Mouse (Mus musculus): ENCODE measurements around the gene Lce3f. TPM values are rescaled to one million over a fixed set of nuclear protein-coding genes. Genes with fewer than 3 reads are reported as not detected.

Gene Lce3f
- total RNA-seq (2012; rRNA removed) = not detected in 2 replicates

GRCm38 (mm10) chr3:92991926-92992325, at the start of gene Lce3f:
TSS of gene Lce3f (plus strand) at chr3:92992226.
- Histone ChIP-seq H3K36me3 (ENCODE audit: control insufficient read depth, insufficient read depth, low read length, poor library complexity, severe bottlenecking) (no peaks in the 10 kb centered on the region), H3K4me3 (ENCODE audit: insufficient read depth in 1 of 2, low read depth in 1 of 2, low read length in 2 of 2, poor library complexity in 1 of 2, severe bottlenecking in 1 of 2) (no peak within 1 kb of the TSS), H3K27ac (ENCODE audit: insufficient read depth, low read depth, low read length, poor library complexity, severe bottlenecking) (no peak within 1 kb of the TSS), H3K9me3 (ENCODE audit: control insufficient read depth, insufficient read depth, low read depth, low read length) (no peaks in the 10 kb centered on the region), H3K9ac (ENCODE audit: insufficient read depth, low read depth, low read length, poor library complexity, severe bottlenecking) (no peak within 1 kb of the TSS), H3K4me1 (ENCODE audit: control insufficient read depth in 2 of 2, insufficient read depth in 2 of 2, low read length in 2 of 2, poor library complexity in 1 of 2) (no peaks in the 10 kb centered on the region)
- no peak for DNase-seq (ENCODE audit: low read depth, low spot score)
- in situ Hi-C loops (cut with MboI; ENCODE audit: low sequenced_read_pairs in 2 of 2, unreplicated experiment in 2 of 2) = no loop called here
- TF ChIP-seq ZC3H11A (IDR thresholded peaks at IDR 0.05; ENCODE audit: borderline replicate concordance, low read depth, low read length) (no peak), HCFC1 (IDR thresholded peaks at IDR 0.05; ENCODE audit: borderline replicate concordance, insufficient read depth, low read length) (no peak), ZNF384 (IDR thresholded peaks at IDR 0.05; ENCODE audit: low read depth, low read length) (no peak), CHD2 (IDR thresholded peaks at IDR 0.05; ENCODE audit: low read depth, low read length) (no peak), MAFK (IDR thresholded peaks at IDR 0.05; ENCODE audit: insufficient read depth, low read depth, low read length) (no peak)

- H3K27ac ChIP-seq (ENCODE audit: insufficient read depth, low read depth, low read length, poor library complexity, severe bottlenecking) = no peak within 1 kb of the TSS
- H3K4me1 ChIP-seq (ENCODE audit: control insufficient read depth in 2 of 2, insufficient read depth in 2 of 2, low read length in 2 of 2, poor library complexity in 1 of 2) = no peaks in the 10 kb centered on the region
- H3K36me3 ChIP-seq (ENCODE audit: control insufficient read depth, insufficient read depth, low read length, poor library complexity, severe bottlenecking) = no peaks in the 10 kb centered on the region
- no peak for TF ChIP-seq HCFC1 (IDR thresholded peaks at IDR 0.05; ENCODE audit: borderline replicate concordance, insufficient read depth, low read length)
- no peak for TF ChIP-seq ZC3H11A (IDR thresholded peaks at IDR 0.05; ENCODE audit: borderline replicate concordance, low read depth, low read length)
- no peak for TF ChIP-seq CHD2 (IDR thresholded peaks at IDR 0.05; ENCODE audit: low read depth, low read length)
- TF ChIP-seq MAFK (IDR thresholded peaks at IDR 0.05; ENCODE audit: insufficient read depth, low read depth, low read length) = no peak
- TF ChIP-seq ZNF384 (IDR thresholded peaks at IDR 0.05; ENCODE audit: low read depth, low read length) = no peak
- H3K9ac ChIP-seq (ENCODE audit: insufficient read depth, low read depth, low read length, poor library complexity, severe bottlenecking) = no peak within 1 kb of the TSS
- in situ Hi-C loops (cut with MboI; ENCODE audit: low sequenced_read_pairs in 2 of 2, unreplicated experiment in 2 of 2) = no loop called here
- DNase-seq (ENCODE audit: low read depth, low spot score) = no peak
- H3K9me3 ChIP-seq (ENCODE audit: control insufficient read depth, insufficient read depth, low read depth, low read length) = no peaks in the 10 kb centered on the region
- H3K4me3 ChIP-seq (ENCODE audit: insufficient read depth in 1 of 2, low read depth in 1 of 2, low read length in 2 of 2, poor library complexity in 1 of 2, severe bottlenecking in 1 of 2) = no peak within 1 kb of the TSS
These were observed 47.8 kb upstream of the Lce3f start, which contains the start of gene Lce3c for GRCm38 (mm10) chr3:92944186-92944585. TSS of gene Lce3c (plus strand) at chr3:92944486.

GRCm38 (mm10) chr3:92957090-92957489, 34.9 kb upstream of the Lce3f start, which contains the start of gene Lce3d:
TSS of gene Lce3d (plus strand) at chr3:92957390.
- in situ Hi-C loops (cut with MboI; ENCODE audit: low sequenced_read_pairs in 2 of 2, unreplicated experiment in 2 of 2) = no loop called here
- Histone ChIP-seq H3K4me3 (ENCODE audit: insufficient read depth in 1 of 2, low read depth in 1 of 2, low read length in 2 of 2, poor library complexity in 1 of 2, severe bottlenecking in 1 of 2) (no peak within 1 kb of the TSS), H3K36me3 (ENCODE audit: control insufficient read depth, insufficient read depth, low read length, poor library complexity, severe bottlenecking) (no peaks in the 10 kb centered on the region), H3K27ac (ENCODE audit: insufficient read depth, low read depth, low read length, poor library complexity, severe bottlenecking) (no peak within 1 kb of the TSS), H3K9me3 (ENCODE audit: control insufficient read depth, insufficient read depth, low read depth, low read length) (no peaks in the 10 kb centered on the region), H3K4me1 (ENCODE audit: control insufficient read depth in 2 of 2, insufficient read depth in 2 of 2, low read length in 2 of 2, poor library complexity in 1 of 2) (no peaks in the 10 kb centered on the region), H3K9ac (ENCODE audit: insufficient read depth, low read depth, low read length, poor library complexity, severe bottlenecking) (no peak within 1 kb of the TSS)
- TF ChIP-seq CHD2 (IDR thresholded peaks at IDR 0.05; ENCODE audit: low read depth, low read length) (no peak), ZNF384 (IDR thresholded peaks at IDR 0.05; ENCODE audit: low read depth, low read length) (no peak), HCFC1 (IDR thresholded peaks at IDR 0.05; ENCODE audit: borderline replicate concordance, insufficient read depth, low read length) (no peak), ZC3H11A (IDR thresholded peaks at IDR 0.05; ENCODE audit: borderline replicate concordance, low read depth, low read length) (no peak), MAFK (IDR thresholded peaks at IDR 0.05; ENCODE audit: insufficient read depth, low read depth, low read length) (no peak)
- no peak for DNase-seq (ENCODE audit: low read depth, low spot score)

- Histone ChIP-seq H3K4me3 (ENCODE audit: insufficient read depth in 1 of 2, low read depth in 1 of 2, low read length in 2 of 2, poor library complexity in 1 of 2, severe bottlenecking in 1 of 2) (no peak within 1 kb of the TSS), H3K4me1 (ENCODE audit: control insufficient read depth in 2 of 2, insufficient read depth in 2 of 2, low read length in 2 of 2, poor library complexity in 1 of 2) (no peaks in the 10 kb centered on the region), H3K27ac (ENCODE audit: insufficient read depth, low read depth, low read length, poor library complexity, severe bottlenecking) (no peak within 1 kb of the TSS), H3K9ac (ENCODE audit: insufficient read depth, low read depth, low read length, poor library complexity, severe bottlenecking) (no peak within 1 kb of the TSS), H3K36me3 (ENCODE audit: control insufficient read depth, insufficient read depth, low read length, poor library complexity, severe bottlenecking) (no peaks in the 10 kb centered on the region), H3K9me3 (ENCODE audit: control insufficient read depth, insufficient read depth, low read depth, low read length) (no peaks in the 10 kb centered on the region)
- in situ Hi-C loops (cut with MboI; ENCODE audit: low sequenced_read_pairs in 2 of 2, unreplicated experiment in 2 of 2) = no loop called here
- DNase-seq (ENCODE audit: low read depth, low spot score) = no peak
- TF ChIP-seq ZC3H11A (IDR thresholded peaks at IDR 0.05; ENCODE audit: borderline replicate concordance, low read depth, low read length) (no peak), HCFC1 (IDR thresholded peaks at IDR 0.05; ENCODE audit: borderline replicate concordance, insufficient read depth, low read length) (no peak), MAFK (IDR thresholded peaks at IDR 0.05; ENCODE audit: insufficient read depth, low read depth, low read length) (no peak), ZNF384 (IDR thresholded peaks at IDR 0.05; ENCODE audit: low read depth, low read length) (no peak), CHD2 (IDR thresholded peaks at IDR 0.05; ENCODE audit: low read depth, low read length) (no peak)
These were observed 25.3 kb upstream of the Lce3f start, which contains the start of gene Lce3e for GRCm38 (mm10) chr3:92966761-92967160. TSS of gene Lce3e (plus strand) at chr3:92967061.
